Mouse (Mus musculus) heart, embryonic 14.5 days (tissue): Measurements from ENCODE around the gene Ddx19b. TPM values are rescaled to one million over a fixed set of nuclear protein-coding genes. Genes with fewer than 3 reads are reported as not detected.
A peak's percentile ranks its signal among the peaks of the same experiment; 100 is the strongest.

Experiments
- ATAC-seq: fragments of 200-750 bp; cut with Nextera tagmentation; 2 replicates; pipeline ENCODE4 v1.8.0; 2017; ENCODE audit warnings: low read depth, moderate TSS enrichment; ENCODE audit not compliant: insufficient number of reproducible peaks, insufficient read depth, low FRiP score
- H3K27ac ChIP-seq, 2 experiments: fragments of 200-500 bp in 1 of 2; fragments of 300-500 bp in 1 of 2; sonication (generic) in 1 of 2; replicated peaks in 1 of 2; 2 replicates each; pipeline ENCODE4 v1.5.1; 2012 to 2014; ENCODE audit warnings: low read depth in 2 of 2, low read length in 2 of 2, control low read depth in 1 of 2, mild to moderate bottlenecking in 1 of 2, mixed read lengths in 1 of 2; ENCODE audit not compliant: control insufficient read depth in 1 of 2, insufficient read depth in 1 of 2
- H3K27me3 ChIP-seq: fragments of 300-500 bp; sonication (generic); 2 replicates; pipeline ENCODE4 v1.6.1; 2014; ENCODE audit warnings: mild to moderate bottlenecking, low read length, control low read depth; ENCODE audit not compliant: control insufficient read depth, insufficient read depth
- H3K36me3 ChIP-seq: fragments of 300-500 bp; sonication (generic); 2 replicates; pipeline ENCODE4 v1.6.1; 2014; ENCODE audit warnings: mild to moderate bottlenecking, control low read depth, low read length, mixed read lengths; ENCODE audit not compliant: control insufficient read depth, insufficient read depth
- H3K4me1 ChIP-seq, 2 experiments: fragments of 200-500 bp in 1 of 2; fragments of 300-500 bp in 1 of 2; sonication (generic) in 1 of 2; 2 replicates each; pipeline ENCODE4 v1.6.1; 2012 to 2014; ENCODE audit warnings: low read length in 2 of 2, control low read depth in 1 of 2, mixed read lengths in 1 of 2; ENCODE audit not compliant: control insufficient read depth in 2 of 2, insufficient read depth in 2 of 2
- H3K4me2 ChIP-seq: fragments of 300-500 bp; sonication (generic); 2 replicates; pipeline ENCODE4 v1.6.1; 2014; ENCODE audit warnings: mild to moderate bottlenecking, low read length
- H3K4me3 ChIP-seq, 2 experiments: fragments of 200-500 bp in 1 of 2; fragments of 300-500 bp in 1 of 2; sonication (generic) in 1 of 2; 2 replicates each; pipeline ENCODE4 v1.5.1; 2012 to 2014; ENCODE audit warnings: low read length in 2 of 2, mild to moderate bottlenecking in 2 of 2, control low read depth in 1 of 2, low read depth in 1 of 2, moderate library complexity in 1 of 2; ENCODE audit not compliant: control insufficient read depth in 1 of 2, insufficient read depth in 1 of 2
- H3K9ac ChIP-seq: fragments of 300-500 bp; sonication (generic); 2 replicates; pipeline ENCODE4 v1.6.1; 2014; ENCODE audit warnings: mild to moderate bottlenecking, low read length
- H3K9me3 ChIP-seq: fragments of 300-500 bp; sonication (generic); 2 replicates; pipeline ENCODE4 v1.6.1; 2016; ENCODE audit warnings: low read length, control low read depth; ENCODE audit not compliant: control insufficient read depth
- WGBS: fragments of 180-500 bp; shearing (Covaris S2); extraction: QIAGEN DNeasy Blood & Tissue Kit; methylation state at CpG from one replicate; pipeline ENCODE4 v1.1.7; 2014; 5-methylcytosine and 5-hydroxymethylcytosine counted together
- polyA plus RNA-seq: library from polyadenylated mRNA; unstranded; fragments of >200 nt; fragmentation: Nextera tagmentation; extraction: Ambion mirVana; gene quantifications from 2 replicates; pipeline ENCODE4 v1.2.1, GENCODE M21; 2014

The Ddx19b gene
- polyA plus RNA-seq, 1 experiment from 2014 or later = 3.6 TPM

DNA sequence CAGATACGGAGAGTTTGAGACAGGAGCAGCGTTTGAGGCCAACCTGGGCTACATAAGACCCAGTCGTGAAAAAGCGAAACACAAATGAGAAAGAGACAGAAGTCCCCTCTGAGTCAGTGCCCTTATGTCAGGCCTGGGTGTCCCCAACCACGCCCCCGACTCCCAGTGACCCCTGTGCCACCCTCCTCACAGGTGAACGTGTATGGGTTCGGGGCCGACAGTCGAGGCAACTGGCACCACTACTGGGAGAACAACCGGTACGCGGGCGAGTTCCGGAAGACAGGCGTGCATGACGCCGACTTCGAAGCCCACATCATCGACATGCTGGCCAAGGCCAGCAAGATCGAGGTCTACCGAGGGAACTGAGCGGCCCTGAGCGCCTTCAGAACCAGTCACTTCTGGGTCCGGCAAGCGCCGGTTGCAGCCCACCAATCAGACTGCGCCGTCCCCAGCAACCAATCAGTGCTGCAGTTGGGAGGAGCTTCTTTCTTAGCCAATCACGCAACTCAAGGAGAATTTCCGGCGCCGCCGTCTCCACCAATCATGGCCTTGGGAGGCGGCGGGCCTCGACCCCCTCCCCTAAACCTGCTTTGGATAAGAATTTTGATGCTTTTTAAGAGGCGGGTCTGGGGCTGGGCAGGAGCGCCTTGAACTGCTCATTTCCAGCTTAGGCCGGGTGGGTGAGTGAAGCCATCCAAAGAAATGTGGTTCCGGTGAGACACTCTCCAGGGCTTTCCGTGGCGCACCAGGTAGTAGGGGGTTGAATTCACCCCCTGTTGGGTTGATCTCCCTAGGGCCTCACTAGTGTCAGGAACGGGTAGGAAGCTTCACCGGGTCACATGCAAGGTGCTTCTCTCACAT, 61.4 kb downstream of the Ddx19b start:
- no peaks in the 10 kb centered on the region for H3K9me3 ChIP-seq
- H3K4me2 ChIP-seq = peak overlapping the region; percentile 92
- peak overlapping the region; percentile 79 for H3K9ac ChIP-seq
- peaks cover 50% of the 10 kb centered on the region for H3K36me3 ChIP-seq
- peak; percentile 84 for ATAC-seq
- 5% methylated on average over 45 of the region's 45 CpGs for WGBS
- H3K4me1 ChIP-seq = peaks cover 16 to 19% of the 10 kb centered on the region in 2 experiments
- no peak overlapping the region; a peak in 1 of 4 replicates for H3K27ac ChIP-seq
- H3K4me3 ChIP-seq = peak overlapping the region; percentile 55 to 58
- no peaks in the 10 kb centered on the region for H3K27me3 ChIP-seq

DNA sequence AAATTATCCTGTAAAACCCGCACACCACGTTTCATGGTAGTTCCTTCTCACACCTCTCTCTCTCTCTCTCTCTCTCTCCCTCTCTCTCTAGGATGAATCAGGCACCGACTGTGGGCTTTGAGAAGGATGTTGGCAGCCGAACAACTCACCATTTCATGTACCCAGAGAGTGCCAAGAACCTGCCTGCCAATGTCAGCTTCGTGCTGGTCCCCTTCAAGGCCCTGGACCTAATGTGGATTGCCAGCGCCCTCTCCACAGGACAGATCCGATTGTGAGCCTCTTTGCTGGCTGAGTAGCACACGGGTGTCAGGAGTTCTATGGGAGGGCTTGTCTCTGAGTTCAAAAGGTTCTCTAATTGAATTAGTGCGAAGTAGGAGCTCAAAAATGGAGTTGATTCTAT, 64.2 kb downstream of the Ddx19b start:
- Histone ChIP-seq H3K27me3 (no peaks in the 10 kb centered on the region), H3K4me2 (no peak overlapping the region), H3K9me3 (no peaks in the 10 kb centered on the region), H3K36me3 (peaks cover 46% of the 10 kb centered on the region), H3K9ac (no peak overlapping the region), H3K4me1 (peaks cover 20 to 28% of the 10 kb centered on the region in 2 experiments), H3K27ac (no peak overlapping the region), H3K4me3 (no peak overlapping the region)
- no peak for ATAC-seq
- 82% methylated on average over 9 of the region's 9 CpGs for WGBS

DNA sequence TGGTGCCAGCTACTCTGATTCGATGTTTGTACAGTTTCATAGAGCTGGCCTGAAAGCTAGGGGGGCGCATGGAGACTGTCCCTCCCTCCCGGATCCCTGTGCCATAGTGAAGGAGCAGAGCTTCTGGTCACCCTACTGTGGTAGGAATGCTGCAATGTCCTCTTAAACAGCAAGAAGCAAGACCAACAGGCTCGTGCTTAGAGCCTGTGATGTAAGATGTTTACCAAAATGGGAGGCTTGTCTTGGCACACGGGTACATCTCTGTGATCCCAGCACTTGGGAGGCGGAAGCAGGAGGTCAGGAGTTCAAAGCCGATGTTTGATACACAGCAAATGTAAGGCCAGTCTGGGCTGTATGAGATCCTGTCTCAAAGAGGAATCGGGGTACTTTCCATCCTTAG, 65.0 kb downstream of the Ddx19b start:
- no peak for ATAC-seq
- Histone ChIP-seq H3K27ac (no peak overlapping the region), H3K9ac (no peak overlapping the region), H3K4me3 (no peak overlapping the region), H3K4me1 (peaks cover 20 to 28% of the 10 kb centered on the region in 2 experiments), H3K36me3 (peaks cover 44% of the 10 kb centered on the region), H3K27me3 (no peaks in the 10 kb centered on the region), H3K4me2 (no peak overlapping the region), H3K9me3 (no peaks in the 10 kb centered on the region)
- 72% methylated on average over 8 of the region's 8 CpGs for WGBS

DNA sequence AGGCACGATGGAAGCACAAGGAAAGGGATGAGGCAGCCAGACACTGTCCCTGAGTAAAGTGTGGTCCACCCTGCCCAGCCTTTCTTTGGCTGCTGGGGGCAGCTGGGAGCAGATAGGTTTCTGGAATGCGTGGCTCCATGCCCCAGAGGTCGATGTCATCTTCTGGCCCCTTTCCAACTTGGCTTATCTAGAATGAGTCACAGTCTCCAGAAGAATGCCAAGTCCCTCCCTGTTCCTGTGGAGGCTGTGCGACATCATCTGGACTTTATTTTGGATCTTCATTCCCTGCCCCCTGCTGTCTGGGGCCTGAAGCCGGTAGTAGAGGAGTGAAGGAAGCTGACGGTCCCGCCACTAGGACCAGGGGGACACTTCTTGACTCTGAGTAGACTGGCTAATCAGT, 66.0 kb downstream of the Ddx19b start:
- H3K27me3 ChIP-seq = no peaks in the 10 kb centered on the region
- peaks cover 16 to 25% of the 10 kb centered on the region in 2 experiments for H3K4me1 ChIP-seq
- peak overlapping the region; percentile 60 to 64 for H3K27ac ChIP-seq
- peak; percentile 80 for ATAC-seq
- no peaks in the 10 kb centered on the region for H3K9me3 ChIP-seq
- peak overlapping the region; percentile 14; the same call in 1 of the 2 replicates for H3K4me2 ChIP-seq
- 0 out of 2 replicates have a peak overlapping the region, but pooled peaks have one; percentile 27 for H3K9ac ChIP-seq
- H3K4me3 ChIP-seq = no peak overlapping the region
- H3K36me3 ChIP-seq = peaks cover 42% of the 10 kb centered on the region
- 5% methylated on average over 7 of the region's 7 CpGs for WGBS

DNA sequence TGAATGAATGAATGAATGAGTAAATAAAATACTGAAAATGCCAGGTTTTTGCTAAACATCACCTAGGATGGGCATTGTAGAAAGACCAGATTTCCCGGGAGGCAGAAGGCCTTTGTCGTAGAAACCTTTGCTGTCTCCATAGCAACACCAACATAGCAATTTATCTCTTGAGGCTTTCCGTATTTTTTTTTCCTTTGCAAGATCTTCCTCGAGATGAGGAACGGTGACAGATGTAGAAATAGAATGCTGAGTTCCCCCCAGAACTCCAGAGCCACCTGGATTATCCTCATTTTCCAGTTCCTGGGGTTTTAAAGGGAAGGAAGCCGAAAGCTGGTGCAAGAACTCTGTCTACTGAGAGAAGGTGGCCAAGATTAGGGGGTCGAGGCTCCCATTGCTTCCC, 66.9 kb downstream of the Ddx19b start:
- Histone ChIP-seq H3K4me2 (no peak overlapping the region), H3K4me3 (no peak overlapping the region), H3K36me3 (peaks cover 51% of the 10 kb centered on the region), H3K27me3 (no peaks in the 10 kb centered on the region), H3K9ac (no peak overlapping the region), H3K4me1 (peaks cover 15 to 24% of the 10 kb centered on the region in 2 experiments), H3K9me3 (no peaks in the 10 kb centered on the region), H3K27ac (peak overlapping the region in 1 of 2 experiments; percentile 56; a peak in 1 of 4 replicates)
- WGBS = 63% methylated on average over 7 of the region's 7 CpGs
- ATAC-seq = no peak

DNA sequence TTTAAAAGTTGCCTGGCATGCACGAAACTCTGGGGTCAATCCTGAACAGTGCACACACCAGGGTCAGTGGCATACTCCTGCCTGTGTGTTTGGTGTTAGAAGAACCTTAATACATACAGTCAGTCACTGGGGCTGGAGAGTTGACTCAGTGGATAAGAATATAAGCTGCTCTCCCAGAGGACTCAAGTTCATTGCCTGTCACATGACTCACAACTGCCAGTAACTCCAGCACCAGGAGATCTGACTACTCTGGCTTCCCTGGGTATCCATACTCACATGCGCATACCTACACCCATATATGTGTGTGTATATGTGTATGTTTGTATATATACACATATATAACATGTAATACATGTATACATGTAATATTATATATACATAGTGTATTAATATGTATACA, 68.5 kb downstream of the Ddx19b start:
- ATAC-seq = no peak
- Histone ChIP-seq H3K27ac (no peak overlapping the region), H3K27me3 (no peaks in the 10 kb centered on the region), H3K4me2 (no peak overlapping the region), H3K4me1 (peaks cover 15 to 24% of the 10 kb centered on the region in 2 experiments), H3K36me3 (peaks cover 64% of the 10 kb centered on the region), H3K9ac (no peak overlapping the region), H3K9me3 (no peaks in the 10 kb centered on the region), H3K4me3 (no peak overlapping the region)
- WGBS = 90% methylated on average over 2 of the region's 2 CpGs

DNA sequence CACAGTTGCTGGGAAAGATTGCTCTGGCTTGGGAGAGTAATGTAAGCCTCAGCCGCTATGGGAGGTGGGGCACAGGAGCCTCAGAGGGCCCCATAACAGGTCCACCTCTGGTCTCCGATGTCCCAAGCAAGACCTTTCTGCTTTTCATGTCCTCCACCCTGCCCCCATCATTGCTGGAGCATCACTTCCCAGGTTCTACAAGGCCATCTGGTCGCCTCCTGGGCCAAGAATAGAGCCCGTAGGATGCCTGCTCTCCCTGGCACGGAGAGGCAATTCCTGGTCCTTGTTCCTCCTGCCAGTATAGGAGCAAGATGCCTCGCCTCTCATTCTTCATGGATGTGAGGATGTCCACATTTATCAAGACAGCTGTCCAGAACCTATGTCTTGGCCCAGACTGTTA, 71.6 kb downstream of the Ddx19b start:
- no peaks in the 10 kb centered on the region for H3K27me3 ChIP-seq
- peaks cover 2 to 7% of the 10 kb centered on the region in 2 experiments for H3K4me1 ChIP-seq
- ATAC-seq = no peak
- 87% methylated on average over 6 of the region's 6 CpGs for WGBS
- no peak overlapping the region for H3K4me2 ChIP-seq
- no peak overlapping the region for H3K27ac ChIP-seq
- H3K36me3 ChIP-seq = peaks cover 64% of the 10 kb centered on the region
- H3K9me3 ChIP-seq = no peaks in the 10 kb centered on the region
- H3K9ac ChIP-seq = no peak overlapping the region
- no peak overlapping the region for H3K4me3 ChIP-seq
